Mouse (Mus musculus) lung, embryonic 15.5 days (tissue): ENCODE measurements around the gene Plin3. TPM values are rescaled to one million over a fixed set of nuclear protein-coding genes. Genes with fewer than 3 reads are reported as not detected.

Experiments used
- ATAC-seq: fragments of 200-750 bp; cut with Nextera tagmentation; 2 replicates; pipeline ENCODE4 v1.8.0; 2017; ENCODE audit warnings: moderate number of reproducible peaks, borderline replicate concordance; ENCODE audit not compliant: low FRiP score, low TSS enrichment; ENCODE audit errors: extremely low read depth
- H3K27ac ChIP-seq: fragments of 300-500 bp; sonication (generic); 2 replicates; pipeline ENCODE4 v1.5.1; 2015; ENCODE audit warnings: moderate library complexity, mild to moderate bottlenecking, inconsistent platforms
- H3K27me3 ChIP-seq: fragments of 300-500 bp; sonication (generic); 2 replicates; pipeline ENCODE4 v1.6.1; 2015; ENCODE audit warnings: inconsistent platforms
- H3K36me3 ChIP-seq: fragments of 300-500 bp; sonication (generic); 2 replicates; pipeline ENCODE4 v1.6.1; 2015; ENCODE audit warnings: inconsistent platforms
- H3K4me1 ChIP-seq: fragments of 300-500 bp; sonication (generic); 2 replicates; pipeline ENCODE4 v1.6.1; 2015; ENCODE audit warnings: inconsistent platforms
- H3K4me2 ChIP-seq: fragments of 300-500 bp; sonication (generic); 2 replicates; pipeline ENCODE4 v1.6.1; 2015; ENCODE audit warnings: inconsistent platforms, mild to moderate bottlenecking, moderate library complexity
- H3K4me3 ChIP-seq: fragments of 300-500 bp; sonication (generic); 2 replicates; pipeline ENCODE4 v1.5.1; 2015; ENCODE audit warnings: mild to moderate bottlenecking, inconsistent platforms
- H3K9ac ChIP-seq: fragments of 300-500 bp; sonication (generic); 2 replicates; pipeline ENCODE4 v1.6.1; 2015; ENCODE audit warnings: inconsistent platforms
- H3K9me3 ChIP-seq: fragments of 300-500 bp; sonication (generic); 2 replicates; pipeline ENCODE4 v1.6.1; 2016; ENCODE audit warnings: inconsistent platforms
- WGBS: fragments of 180-500 bp; shearing (Covaris S2); methylation state at CpG from one replicate; pipeline ENCODE4 v1.1.7; 2015; 5-methylcytosine and 5-hydroxymethylcytosine counted together
- polyA plus RNA-seq: library from polyadenylated mRNA; unstranded; fragments of >200 nt; fragmentation: Nextera tagmentation; extraction: Ambion mirVana; gene quantifications from 2 replicates; pipeline ENCODE4 v1.2.1, GENCODE M21; 2015

The Plin3 gene
- 82.4 and 82.5 TPM in 2 replicates for polyA plus RNA-seq

DNA sequence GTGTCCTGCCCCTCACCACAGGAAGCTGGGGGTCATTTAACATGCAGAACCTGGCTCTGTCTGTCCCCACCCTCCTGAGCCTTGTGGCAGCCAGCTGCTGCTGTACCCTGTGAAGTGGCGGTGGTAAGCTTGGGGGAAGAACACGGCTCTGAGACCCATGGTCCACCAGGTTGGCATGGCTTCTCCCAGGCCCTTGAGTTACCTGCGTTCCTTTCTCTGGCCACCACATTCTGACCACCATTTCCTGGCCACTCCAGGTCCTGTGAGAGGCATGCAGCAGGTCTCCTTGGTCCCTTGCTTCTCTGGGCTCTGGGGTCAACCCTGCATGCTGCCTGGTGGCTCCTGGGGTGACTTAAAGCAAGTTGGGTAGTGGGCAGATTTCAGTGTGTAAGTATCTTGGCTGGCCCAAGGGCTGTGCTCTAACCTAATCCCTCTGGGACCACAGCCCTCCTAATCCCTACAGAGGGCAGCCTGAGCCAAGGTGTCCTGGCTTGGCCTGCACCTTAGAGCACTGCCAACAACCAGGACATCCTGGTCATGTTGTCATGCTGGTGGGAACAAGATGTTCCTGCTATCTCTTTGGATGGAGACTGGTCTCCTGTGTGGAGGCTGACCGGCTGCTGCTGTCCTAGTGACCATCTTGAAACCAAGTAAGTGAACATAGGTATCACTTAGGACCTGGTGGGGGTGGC, at the start of gene Plin3:
Plin3 (minus strand) TSS at position 343 of the 692 bp plus-strand sequence.
- no peaks in the 10 kb centered on the region for H3K9me3 ChIP-seq
- H3K4me1 ChIP-seq = peaks cover 34% of the 10 kb centered on the region
- no peak within 1 kb of the TSS for H3K4me3 ChIP-seq
- H3K4me2 ChIP-seq = no peak within 1 kb of the TSS
- H3K27me3 ChIP-seq = no peaks in the 10 kb centered on the region
- WGBS = 83% methylated on average over 4 of the region's 4 CpGs
- H3K27ac ChIP-seq = peak within 1 kb of the TSS; percentile 97
- no peak for ATAC-seq
- no peak within 1 kb of the TSS for H3K9ac ChIP-seq
- no peaks in the 10 kb centered on the region for H3K36me3 ChIP-seq

DNA sequence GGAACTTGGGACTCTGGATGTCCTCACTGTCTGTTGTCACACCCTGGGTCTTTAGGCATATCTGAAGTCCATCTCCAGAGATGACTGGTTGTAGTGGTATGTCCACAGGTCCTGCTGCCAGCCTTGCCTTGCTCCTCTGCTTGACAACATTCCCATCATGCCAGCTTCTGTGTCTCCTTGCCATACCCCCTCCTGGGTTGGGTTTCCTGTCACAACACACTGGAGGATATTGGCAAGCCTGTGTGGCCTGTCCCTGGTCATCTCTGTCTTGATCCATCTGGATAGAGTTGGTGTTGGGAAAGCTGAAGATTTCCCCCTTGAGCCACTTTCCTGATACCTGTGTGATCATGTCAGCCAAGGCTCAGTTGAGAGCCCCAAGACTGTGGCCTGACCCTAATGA, 48.0 kb upstream of the Plin3 start:
- Histone ChIP-seq H3K9ac (no peak overlapping the region), H3K36me3 (no peaks in the 10 kb centered on the region), H3K27ac (no peak overlapping the region), H3K4me1 (peaks cover 6% of the 10 kb centered on the region), H3K4me2 (no peak overlapping the region), H3K9me3 (no peaks in the 10 kb centered on the region), H3K4me3 (no peak overlapping the region), H3K27me3 (no peaks in the 10 kb centered on the region)
- no peak for ATAC-seq

DNA sequence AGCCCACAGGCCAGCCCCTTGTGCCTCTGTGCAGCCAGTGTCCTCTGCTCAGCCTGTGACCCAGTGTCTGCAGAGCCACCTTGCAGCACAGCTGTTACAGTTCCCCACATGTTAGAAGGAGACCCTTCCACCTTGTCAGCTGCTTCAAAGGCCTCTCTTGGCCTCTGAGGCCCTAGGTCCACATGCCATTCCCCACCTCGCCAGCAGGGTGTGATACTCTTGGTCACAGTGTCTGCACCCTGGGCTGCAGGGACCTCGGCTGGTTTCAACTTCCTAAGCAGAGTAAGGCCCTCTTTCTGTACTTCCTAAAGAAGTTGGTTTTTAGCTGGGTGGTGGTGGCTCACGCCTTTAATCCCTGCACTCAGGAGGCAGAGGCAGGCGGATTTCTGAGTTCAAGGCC, 46.2 kb upstream of the Plin3 start:
- H3K27ac ChIP-seq = no peak overlapping the region
- peaks cover 6% of the 10 kb centered on the region for H3K4me1 ChIP-seq
- no peaks in the 10 kb centered on the region for H3K9me3 ChIP-seq
- ATAC-seq = no peak
- WGBS = 56% methylated on average over 4 of the region's 4 CpGs
- H3K9ac ChIP-seq = no peak overlapping the region
- H3K4me3 ChIP-seq = no peak overlapping the region
- H3K36me3 ChIP-seq = no peaks in the 10 kb centered on the region
- H3K27me3 ChIP-seq = no peaks in the 10 kb centered on the region
- no peak overlapping the region for H3K4me2 ChIP-seq

DNA sequence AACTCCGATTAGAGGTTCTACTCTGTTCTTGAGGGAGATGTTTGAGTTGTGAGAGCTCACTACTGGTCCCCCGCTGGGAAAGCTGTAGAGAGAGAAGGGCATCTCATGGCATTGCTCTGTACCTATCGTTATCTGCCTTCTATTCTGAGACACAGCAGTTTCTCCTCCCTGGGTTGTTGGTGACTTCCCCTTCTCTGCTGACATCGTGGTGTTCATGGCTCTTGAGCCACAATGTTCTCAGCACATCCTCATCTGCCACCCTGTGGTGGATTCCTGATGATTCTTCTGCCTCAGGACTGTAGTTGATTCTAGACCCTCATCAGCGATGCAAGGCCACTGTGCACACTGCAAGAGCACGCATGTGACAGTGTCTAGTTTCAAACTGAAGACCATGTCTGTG, 45.1 kb upstream of the Plin3 start:
- ATAC-seq = no peak
- H3K36me3 ChIP-seq = no peaks in the 10 kb centered on the region
- H3K27ac ChIP-seq = no peak overlapping the region
- H3K9ac ChIP-seq = no peak overlapping the region
- no peaks in the 10 kb centered on the region for H3K9me3 ChIP-seq
- no peaks in the 10 kb centered on the region for H3K27me3 ChIP-seq
- peaks cover 6% of the 10 kb centered on the region for H3K4me1 ChIP-seq
- H3K4me3 ChIP-seq = no peak overlapping the region
- H3K4me2 ChIP-seq = no peak overlapping the region
- 79% methylated on average over 6 of the region's 6 CpGs for WGBS

DNA sequence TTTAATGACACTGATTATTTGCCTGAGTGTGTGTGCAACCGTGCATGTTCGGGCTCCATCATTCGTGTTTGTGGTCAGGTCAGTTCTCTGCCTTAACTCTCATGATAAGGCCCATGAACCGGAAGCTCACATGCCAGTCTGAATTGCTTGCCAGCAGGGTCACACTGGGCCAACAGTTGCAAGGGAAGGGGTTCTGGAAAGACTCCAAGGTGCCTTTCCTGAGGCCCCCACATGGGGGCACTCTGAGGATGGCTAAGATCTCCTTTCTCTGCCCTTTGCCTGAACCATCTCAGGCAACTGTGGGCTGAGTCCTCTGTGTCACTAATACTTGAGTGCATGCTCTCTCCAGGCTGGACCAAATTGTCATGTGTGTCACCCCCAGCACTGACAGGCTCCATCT, 44.5 kb upstream of the Plin3 start:
- no peak overlapping the region for H3K4me3 ChIP-seq
- H3K36me3 ChIP-seq = no peaks in the 10 kb centered on the region
- no peaks in the 10 kb centered on the region for H3K27me3 ChIP-seq
- no peak for ATAC-seq
- WGBS = 35% methylated on average over 4 of the region's 4 CpGs
- H3K4me1 ChIP-seq = peaks cover 6% of the 10 kb centered on the region
- H3K9ac ChIP-seq = no peak overlapping the region
- H3K27ac ChIP-seq = no peak overlapping the region
- no peaks in the 10 kb centered on the region for H3K9me3 ChIP-seq
- no peak overlapping the region for H3K4me2 ChIP-seq

DNA sequence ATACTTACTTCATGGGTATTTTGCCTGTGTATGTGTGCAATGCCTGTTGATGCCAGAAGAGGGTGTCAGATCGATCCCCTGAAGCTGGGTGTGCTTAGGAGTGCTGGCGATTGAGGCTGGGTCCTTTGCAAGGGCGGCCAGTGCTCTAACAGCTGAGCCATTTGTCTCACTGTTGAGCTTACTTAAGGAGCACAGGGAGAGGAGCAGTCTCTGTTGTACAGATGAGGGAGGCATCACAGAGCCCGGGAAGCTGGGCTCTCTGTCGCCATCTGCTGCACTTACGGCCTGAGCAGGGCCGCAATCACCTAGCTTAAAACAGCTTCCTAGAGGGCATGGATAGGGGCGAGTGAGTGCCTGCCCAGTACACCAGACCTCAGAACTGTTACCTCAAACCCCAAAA, 40.3 kb upstream of the Plin3 start:
- 35% methylated on average over 8 of the region's 8 CpGs for WGBS
- Histone ChIP-seq H3K9me3 (no peaks in the 10 kb centered on the region), H3K36me3 (no peaks in the 10 kb centered on the region), H3K4me3 (no peak overlapping the region), H3K27me3 (no peaks in the 10 kb centered on the region), H3K4me2 (no peak overlapping the region), H3K27ac (no peak overlapping the region), H3K4me1 (peaks cover 20% of the 10 kb centered on the region), H3K9ac (no peak overlapping the region)
- no peak for ATAC-seq

DNA sequence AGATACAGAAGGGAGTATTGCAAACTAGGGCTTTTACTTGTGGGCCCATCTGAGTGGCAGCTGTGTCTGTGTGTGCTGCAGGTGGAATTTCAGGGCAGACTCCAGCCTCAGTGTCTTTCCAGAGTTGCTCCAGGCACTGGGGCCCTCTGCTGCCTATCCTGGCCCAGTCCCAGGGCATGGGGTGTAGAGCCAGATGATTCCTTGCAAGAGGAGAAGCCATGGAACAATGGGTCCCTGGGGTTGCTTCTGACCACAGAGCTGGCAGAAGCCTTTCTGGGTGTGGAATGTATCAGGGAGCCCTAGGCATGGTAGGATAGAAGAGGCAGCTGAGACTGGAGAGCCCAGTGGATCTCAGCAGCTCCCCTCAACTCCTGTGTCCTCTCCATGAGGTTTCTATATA, 38.6 kb upstream of the Plin3 start:
- H3K4me1 ChIP-seq = peaks cover 29% of the 10 kb centered on the region
- H3K27me3 ChIP-seq = no peaks in the 10 kb centered on the region
- no peaks in the 10 kb centered on the region for H3K36me3 ChIP-seq
- no peak for ATAC-seq
- no peak overlapping the region for H3K4me3 ChIP-seq
- H3K27ac ChIP-seq = no peak overlapping the region
- no peak overlapping the region for H3K4me2 ChIP-seq
- no peaks in the 10 kb centered on the region for H3K9me3 ChIP-seq
- no peak overlapping the region for H3K9ac ChIP-seq

DNA sequence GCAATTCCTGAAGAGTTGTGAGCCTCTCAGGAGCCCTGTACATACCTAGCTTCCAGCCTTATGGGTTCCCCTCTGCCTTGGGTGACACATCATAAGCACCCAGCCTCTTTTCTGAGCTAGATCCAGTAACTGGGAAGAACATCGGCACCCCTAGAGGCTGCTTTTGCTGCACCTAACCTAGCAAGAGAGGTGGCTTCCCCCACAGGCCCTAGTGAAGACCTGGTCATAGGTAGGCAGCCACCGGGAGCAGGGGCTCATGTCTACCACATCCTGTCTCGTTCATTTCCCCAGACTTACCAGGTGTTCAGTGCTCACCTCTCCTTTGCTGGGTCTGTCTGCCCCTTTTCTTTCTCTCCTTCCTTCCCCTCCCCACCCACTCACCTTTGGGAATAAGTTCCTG, 37.7 kb upstream of the Plin3 start:
- Histone ChIP-seq H3K4me1 (peaks cover 29% of the 10 kb centered on the region), H3K9me3 (no peaks in the 10 kb centered on the region), H3K27ac (no peak overlapping the region), H3K4me2 (no peak overlapping the region), H3K4me3 (no peak overlapping the region), H3K27me3 (no peaks in the 10 kb centered on the region), H3K36me3 (no peaks in the 10 kb centered on the region), H3K9ac (no peak overlapping the region)
- 62% methylated on average over 3 of the region's 3 CpGs for whole genome bisulfite sequencing
- no peak for ATAC-seq

DNA sequence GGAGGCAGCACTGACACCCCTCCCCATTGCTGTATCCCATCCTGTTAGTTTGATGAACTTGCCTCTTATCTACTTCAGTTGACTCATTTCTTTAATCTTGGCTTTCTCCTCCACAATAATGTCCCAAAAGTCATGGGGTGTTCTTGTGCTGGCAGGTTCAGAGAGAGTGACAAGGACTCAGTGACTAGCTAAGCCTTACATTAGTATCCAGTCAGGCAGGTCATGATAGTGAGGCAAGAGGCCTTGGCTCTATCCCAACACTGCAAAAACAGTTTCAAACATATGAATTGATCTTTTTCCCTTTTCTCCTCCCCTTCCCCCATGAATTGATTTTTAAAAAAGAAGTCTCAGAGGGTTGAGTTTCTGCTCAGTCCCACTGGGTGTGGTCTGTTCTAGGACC, 36.6 kb upstream of the Plin3 start:
- no peak for ATAC-seq
- Histone ChIP-seq H3K27me3 (no peaks in the 10 kb centered on the region), H3K27ac (no peak overlapping the region), H3K9me3 (no peaks in the 10 kb centered on the region), H3K36me3 (no peaks in the 10 kb centered on the region), H3K9ac (no peak overlapping the region), H3K4me2 (no peak overlapping the region), H3K4me1 (peaks cover 34% of the 10 kb centered on the region), H3K4me3 (no peak overlapping the region)

DNA sequence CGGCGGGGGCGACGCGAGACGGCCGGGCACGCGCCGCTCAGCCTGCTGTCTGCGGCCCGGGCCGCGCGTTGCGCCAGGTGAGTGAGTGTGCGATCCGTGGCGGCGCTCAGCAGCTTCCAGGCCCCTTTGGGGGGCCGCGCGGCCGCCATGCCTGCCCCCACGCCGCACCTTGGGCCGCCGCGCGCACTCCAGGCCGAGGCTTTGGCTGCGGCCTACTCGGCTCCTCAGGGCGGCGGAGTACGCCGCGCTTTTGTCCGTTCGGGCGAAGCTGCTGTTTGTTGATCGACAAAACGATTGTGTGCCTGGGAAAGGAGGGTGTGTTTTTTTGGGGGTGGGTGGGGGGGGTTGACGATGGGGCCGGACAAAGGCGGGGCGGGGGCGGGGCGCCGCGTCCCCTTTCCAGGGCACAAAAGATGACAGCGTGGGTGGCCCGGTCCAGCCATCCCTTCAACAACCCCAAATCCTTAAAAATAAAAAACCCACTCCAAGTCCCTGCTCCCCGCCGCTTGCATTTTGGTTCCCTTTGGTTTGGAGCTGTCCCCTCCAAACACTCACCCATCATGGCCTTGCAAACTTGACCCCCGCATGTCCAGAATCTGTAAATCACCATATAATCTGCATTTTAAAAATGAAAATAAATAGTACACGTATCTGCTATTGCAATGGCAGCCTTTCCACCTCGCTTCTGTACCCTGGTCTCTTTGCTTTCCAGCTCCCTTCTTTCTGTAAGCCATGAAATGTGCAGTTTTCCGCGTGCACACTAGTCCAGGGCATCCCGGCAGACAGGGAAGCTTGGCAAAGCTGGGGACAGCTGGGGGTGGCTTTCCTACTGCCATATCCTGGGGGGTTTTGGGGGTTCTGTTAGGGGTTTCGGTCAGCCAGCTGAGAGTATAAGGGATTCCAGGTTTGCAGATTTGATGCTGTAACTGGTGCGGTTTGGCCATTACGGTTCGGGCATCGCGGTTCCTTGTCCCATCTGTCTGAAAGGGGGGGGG, 33.8 kb upstream of the Plin3 start:
- Histone ChIP-seq H3K4me1 (peaks cover 34% of the 10 kb centered on the region), H3K36me3 (peaks cover 18% of the 10 kb centered on the region), H3K4me2 (peak overlapping the region; percentile 93), H3K27me3 (no peaks in the 10 kb centered on the region), H3K27ac (peak overlapping the region; percentile 96), H3K4me3 (peak overlapping the region; percentile 97), H3K9me3 (no peaks in the 10 kb centered on the region), H3K9ac (peak overlapping the region; percentile 93)
- whole genome bisulfite sequencing = 2% methylated on average over 49 of the region's 67 CpGs
- ATAC-seq = peak; percentile 43

DNA sequence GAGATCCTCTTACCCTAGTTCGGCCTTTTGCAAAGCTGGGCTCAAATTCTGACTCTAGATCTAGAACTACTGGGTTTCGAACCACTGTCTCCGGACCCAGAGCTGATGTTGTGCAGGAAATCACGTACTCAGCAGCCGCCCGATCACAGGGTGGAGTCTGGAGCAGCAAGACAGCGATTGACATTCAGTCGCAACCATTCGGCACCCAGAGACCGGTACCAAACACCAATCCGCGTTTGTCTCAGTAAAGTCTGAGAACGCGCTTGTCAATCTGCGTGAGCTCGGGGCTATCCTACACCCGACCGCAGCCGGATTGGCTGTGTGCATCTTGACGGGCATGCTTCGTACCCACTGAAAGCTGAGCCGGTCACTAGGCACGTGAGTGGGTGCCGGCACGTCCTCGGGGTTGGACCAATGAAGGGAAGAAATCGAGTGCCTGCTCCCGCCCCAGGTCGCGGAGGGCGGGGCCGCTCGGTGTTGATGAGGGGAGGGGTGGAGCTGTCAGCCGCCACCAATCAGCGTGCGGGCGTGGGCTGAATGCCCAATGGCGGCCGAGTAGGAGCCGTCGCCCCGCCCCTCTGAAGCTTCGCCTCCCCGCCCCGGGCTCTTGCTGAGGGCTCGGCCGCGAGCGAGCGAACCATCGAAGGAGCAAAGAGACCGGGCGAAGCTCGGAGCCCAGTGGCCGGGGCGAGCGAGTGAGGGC, 32.9 kb upstream of the Plin3 start, which contains the start of gene Kdm4b:
Kdm4b (plus strand) TSS at position 613 of the 703 bp plus-strand sequence.
- H3K9me3 ChIP-seq = no peaks in the 10 kb centered on the region
- H3K4me3 ChIP-seq = peak within 1 kb of the TSS; percentile 97
- H3K27me3 ChIP-seq = no peaks in the 10 kb centered on the region
- WGBS = under 1% methylated on average over 56 of the region's 57 CpGs
- peak within 1 kb of the TSS; percentile 96 for H3K27ac ChIP-seq
- peak; percentile 98 for ATAC-seq
- peaks cover 24% of the 10 kb centered on the region for H3K36me3 ChIP-seq
- H3K4me2 ChIP-seq = peak within 1 kb of the TSS; percentile 93
- H3K4me1 ChIP-seq = peaks cover 34% of the 10 kb centered on the region
- H3K9ac ChIP-seq = peak within 1 kb of the TSS; percentile 93

DNA sequence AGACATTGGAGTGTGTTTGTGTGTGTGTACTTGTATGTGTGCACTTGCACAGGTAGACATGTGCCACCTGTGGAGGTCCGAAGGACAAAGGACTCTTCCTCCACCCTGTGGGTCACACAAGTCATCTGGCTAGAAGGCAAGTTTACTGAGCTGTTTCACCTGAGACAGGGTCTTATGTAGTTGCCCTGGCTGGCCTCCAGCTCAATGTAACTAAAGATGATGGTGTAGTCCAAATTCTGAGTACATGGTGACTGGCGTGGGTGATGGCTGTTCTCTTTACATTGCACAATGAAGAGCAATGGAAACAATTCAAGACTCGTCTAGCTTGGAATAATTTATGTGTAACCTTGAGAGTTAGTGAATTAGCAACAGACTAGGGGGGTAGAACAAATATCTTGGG, 31.7 kb upstream of the Plin3 start:
- H3K27ac ChIP-seq = no peak overlapping the region
- no peak overlapping the region for H3K4me3 ChIP-seq
- no peak overlapping the region for H3K9ac ChIP-seq
- H3K4me2 ChIP-seq = no peak overlapping the region
- 55% methylated on average over 3 of the region's 3 CpGs for WGBS
- no peaks in the 10 kb centered on the region for H3K27me3 ChIP-seq
- H3K9me3 ChIP-seq = no peaks in the 10 kb centered on the region
- H3K36me3 ChIP-seq = peaks cover 36% of the 10 kb centered on the region
- peaks cover 28% of the 10 kb centered on the region for H3K4me1 ChIP-seq
- no peak for ATAC-seq
